ENCODE assay signal across 21 mouse cellular contexts in the genomic region with DNA sequence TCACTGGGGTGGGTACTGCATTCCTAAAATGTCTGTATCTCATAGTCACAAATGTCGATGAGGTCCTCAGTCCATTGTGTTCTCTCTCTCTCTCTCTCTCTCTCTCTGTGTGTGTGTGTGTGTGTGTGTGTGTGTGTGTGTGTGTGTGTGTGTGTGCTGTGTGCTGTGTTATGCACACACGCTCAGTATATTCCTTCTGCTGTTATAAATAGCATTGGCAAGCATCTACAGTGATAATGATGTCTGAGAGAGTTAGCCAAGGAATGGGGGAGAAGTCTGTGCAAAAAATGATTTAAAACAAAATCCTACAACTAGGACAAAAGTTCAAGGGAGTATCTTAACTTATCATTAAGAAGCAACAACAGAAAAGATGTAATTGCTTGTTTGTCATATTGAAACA.
"Had no signal": no experiment of that assay in that cellular context is flagged by ENCODE, and none has a peak within 500 bp of the region (broad histone marks: within the 10 kb centered on the region; RNA-seq: fewer than 3 reads in every experiment).

No protein-coding gene starts in this region.

- H3K27ac ChIP-seq: kidney, embryonic 15.5 days; left cerebral cortex, adult 2 months; liver, embryonic 12.5 days; liver, embryonic 15.5 days; lung, embryonic 15.5 days; midbrain, embryonic 10.5 days; midbrain, embryonic 13.5 days; neural tube, embryonic 13.5 days had no signal

- H3K27me3 ChIP-seq: kidney, embryonic 15.5 days; liver, embryonic 12.5 days; liver, embryonic 15.5 days; lung, embryonic 15.5 days; midbrain, embryonic 13.5 days; neural tube, embryonic 13.5 days had no signal

- H3K4me1 ChIP-seq: kidney, embryonic 15.5 days; liver, embryonic 12.5 days; liver, embryonic 15.5 days; lung, embryonic 15.5 days; midbrain, embryonic 13.5 days had no signal

- ATAC-seq: liver, embryonic 12.5 days; midbrain, embryonic 13.5 days; midbrain, embryonic 16.5 days had no signal

- H3K9me3 ChIP-seq: kidney, embryonic 15.5 days; liver, embryonic 12.5 days; liver, embryonic 15.5 days; lung, embryonic 15.5 days; megakaryocyte, embryonic 14.5 days; midbrain, embryonic 10.5 days; midbrain, embryonic 13.5 days; neural tube, embryonic 13.5 days had no signal

- DNase-seq: kidney, adult 8-10 months; kidney, postnatal 10 days; kidney, postnatal 36 days; layer of hippocampus, postnatal 36 days; lung, adult 18-20 months; lung, postnatal 10 days; lung, postnatal 36 days; retina, postnatal 1 day; right cerebral cortex, postnatal 4 days; thymus, postnatal 25 days had no signal

- H3K4me3 ChIP-seq: kidney, embryonic 15.5 days; left cerebral cortex, adult 2 months; liver, embryonic 12.5 days; liver, embryonic 15.5 days; lung, embryonic 15.5 days; megakaryocyte, embryonic 14.5 days; midbrain, embryonic 10.5 days; midbrain, embryonic 13.5 days; myocyte; neural tube, embryonic 13.5 days had no signal

- H3K4me2 ChIP-seq: kidney, embryonic 15.5 days; liver, embryonic 12.5 days; liver, embryonic 15.5 days; lung, embryonic 15.5 days; midbrain, embryonic 13.5 days; neural tube, embryonic 13.5 days had no signal

- H3K9ac ChIP-seq: kidney, embryonic 15.5 days; liver, embryonic 12.5 days; liver, embryonic 15.5 days; lung, embryonic 15.5 days; midbrain, embryonic 13.5 days; neural tube, embryonic 13.5 days had no signal

- H3K36me3 ChIP-seq: kidney, embryonic 15.5 days; liver, embryonic 12.5 days; liver, embryonic 15.5 days; lung, embryonic 15.5 days; midbrain, embryonic 10.5 days; midbrain, embryonic 13.5 days; neural tube, embryonic 13.5 days had no signal
